Mouse (Mus musculus) ES-Bruce4 (cell line): Measurements from ENCODE around the gene Scaper.

ENCODE experiments used
- EP300 ChIP-seq: IDR thresholded peaks from 2 replicates; pipeline ENCODE4 v1.6.1; 2011; ENCODE audit warnings: low read depth, low read length; ENCODE audit not compliant: insufficient read depth
- POLR2A ChIP-seq: IDR thresholded peaks from one replicate; pipeline ENCODE4 v1.8.1; 2011; ENCODE audit warnings: low read length; ENCODE audit not compliant: insufficient read depth

GRCm38 (mm10) chr9:55539661-55540390, 398.1 kb downstream of the Scaper start:
- no peak for TF ChIP-seq POLR2A
- TF ChIP-seq EP300: no peak
